Mouse (Mus musculus) thymus, postnatal 36 days (tissue): Measurements from ENCODE around the gene Ifitm5.
"Not testable (repeated sequence)": the region's sequence is repeated elsewhere in the genome, so short reads cannot be mapped to it uniquely, and the experiment has no call there.

Source experiments
- DNase-seq, 2 experiments: peaks; one replicate each; pipeline ENCODE4 v3.0.0; 2022; ENCODE audit warnings: mixed read lengths in 2 of 2

The Ifitm5 gene

GRCm38 (mm10) chr7:140949824-140950530, at the start of gene Ifitm5:
Gene Ifitm5 (minus strand): TSS chr7:140950291.
- no peak for DNase-seq

- DNase-seq = no peak
Observed at GRCm38 (mm10) chr7:140998853-140999700, 49.0 kb upstream of the Ifitm5 start.

GRCm38 (mm10) chr7:140997817-140998216, 47.7 kb upstream of the Ifitm5 start:
- no peak for DNase-seq

- no peak for DNase-seq
Observed at GRCm38 (mm10) chr7:140991117-140991689, 41.1 kb upstream of the Ifitm5 start.

- DNase-seq = no peak
Observed at GRCm38 (mm10) chr7:140990622-140991021, 40.5 kb upstream of the Ifitm5 start.

GRCm38 (mm10) chr7:140990185-140990584, 40.1 kb upstream of the Ifitm5 start:
- DNase-seq = no peak

GRCm38 (mm10) chr7:140989022-140989421, 38.9 kb upstream of the Ifitm5 start:
- DNase-seq = no peak

GRCm38 (mm10) chr7:140987182-140988138, 37.4 kb upstream of the Ifitm5 start:
- DNase-seq = no peak

GRCm38 (mm10) chr7:140982971-140983370, 32.9 kb upstream of the Ifitm5 start:
- DNase-seq = no peak

GRCm38 (mm10) chr7:140981704-140982103, 31.6 kb upstream of the Ifitm5 start:
- no peak for DNase-seq

- not testable (repeated sequence) for DNase-seq
Observed at GRCm38 (mm10) chr7:140976720-140977119, 26.6 kb upstream of the Ifitm5 start.

GRCm38 (mm10) chr7:140975465-140975864, 25.4 kb upstream of the Ifitm5 start:
- DNase-seq = no peak

GRCm38 (mm10) chr7:140974940-140975339, 24.8 kb upstream of the Ifitm5 start:
- no peak for DNase-seq

GRCm38 (mm10) chr7:140973396-140974165, 23.5 kb upstream of the Ifitm5 start:
- DNase-seq = no peak

GRCm38 (mm10) chr7:140971479-140972171, 21.5 kb upstream of the Ifitm5 start:
- no peak for DNase-seq

- no peak for DNase-seq
Observed at GRCm38 (mm10) chr7:140970931-140971330, 20.8 kb upstream of the Ifitm5 start.

GRCm38 (mm10) chr7:140968710-140969109, 18.6 kb upstream of the Ifitm5 start:
- DNase-seq = not testable (repeated sequence)

GRCm38 (mm10) chr7:140967862-140968591, 17.9 kb upstream of the Ifitm5 start:
- DNase-seq = no peak

GRCm38 (mm10) chr7:140966921-140967320, 16.8 kb upstream of the Ifitm5 start, which contains the start of gene Ifitm1:
Gene Ifitm1 (plus strand): TSS chr7:140967221.
- no peak for DNase-seq

- DNase-seq = no peak
Observed at GRCm38 (mm10) chr7:140962733-140963132, 12.6 kb upstream of the Ifitm5 start.
